Mouse (Mus musculus): ENCODE data around the gene Gm38392.

DNA sequence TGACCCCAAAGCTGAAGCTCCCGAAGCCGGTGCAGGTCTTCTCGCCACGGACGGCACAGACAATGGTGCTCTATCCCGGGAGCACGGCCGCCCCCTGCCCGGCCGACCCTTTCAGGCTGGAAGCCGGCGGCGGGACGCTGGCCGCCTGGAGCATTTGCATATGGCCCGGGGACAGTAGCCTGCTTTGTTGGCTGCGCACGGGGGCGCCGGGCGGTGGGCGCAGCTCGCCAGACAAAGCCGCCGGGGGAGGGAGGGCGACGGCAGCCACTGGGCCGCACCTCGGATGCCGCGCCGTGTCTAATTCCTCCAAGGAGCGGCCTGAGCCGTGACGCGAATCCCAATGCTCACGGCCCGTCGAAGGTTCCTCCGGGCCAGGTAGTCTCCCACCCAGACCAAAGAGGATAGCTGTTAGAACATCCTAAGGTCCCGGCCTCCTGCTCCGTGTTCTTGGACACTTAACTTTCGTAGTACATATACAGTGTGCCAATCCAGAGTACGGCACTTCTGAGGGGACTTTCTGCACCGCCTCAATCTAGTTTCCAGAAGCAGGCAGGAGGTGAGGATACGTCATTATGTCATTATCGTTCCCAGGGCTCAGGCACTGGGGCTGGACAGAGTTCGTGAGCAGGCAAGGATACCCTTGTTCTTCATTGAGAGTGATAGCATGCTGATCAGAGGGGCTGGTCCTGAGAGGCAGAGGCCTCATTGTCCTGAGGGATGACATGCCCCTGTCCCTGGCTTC is 45.8 kb downstream of the Gm38392 start:
- TF ChIP-seq CTCF (IDR thresholded peaks at IDR 0.05; ENCODE audit: low read depth) (no peak), EP300 (IDR thresholded peaks at IDR 0.05; ENCODE audit: low read depth) (no peak)

All from liver, postnatal 0 days (tissue).